Mouse (Mus musculus) heart, adult 2 months (tissue): Measurements from ENCODE around the gene Fgfr3.

Experiments used
- CTCF ChIP-seq: fragments of 200-600 bp; IDR thresholded peaks from 2 replicates; pipeline ENCODE4 v1.8.1; 2022; ENCODE audit warnings: antibody characterized with exemption, mild to moderate bottlenecking, moderate library complexity
- EP300 ChIP-seq: fragments of 200-500 bp; IDR thresholded peaks from 2 replicates; pipeline ENCODE4 v1.6.1; 2011; ENCODE audit warnings: low read depth, low read length, control low read depth; ENCODE audit not compliant: insufficient read depth
- POLR2A ChIP-seq: fragments of 200-500 bp; IDR thresholded peaks from 2 replicates; pipeline ENCODE4 v1.6.1; 2011; ENCODE audit warnings: mild to moderate bottlenecking, low read depth, low read length, control low read depth; ENCODE audit not compliant: insufficient read depth

GRCm38 (mm10) chr5:33715182-33715581 lies 6.3 kb upstream of the Fgfr3 start:
- TF ChIP-seq CTCF: no peak
- no peak for TF ChIP-seq EP300
- no peak for TF ChIP-seq POLR2A
